Mouse (Mus musculus): ENCODE measurements around the gene 1700013G24Rik. TPM values are rescaled to one million over a fixed set of nuclear protein-coding genes. Genes with fewer than 3 reads are reported as not detected.
A peak's percentile ranks its signal among the peaks of the same experiment; 100 is the strongest.
"Not testable (repeated sequence)": the region's sequence is repeated elsewhere in the genome, so short reads cannot be mapped to it uniquely, and the experiment has no call there.

Gene 1700013G24Rik
- 0.23 and 0.40 TPM in 2 replicates for polyA plus RNA-seq (2015; fragmentation: Nextera tagmentation; extraction: Ambion mirVana)

GRCm38 (mm10) chr4:137453234-137453767 lies at the start of gene 1700013G24Rik:
Gene 1700013G24Rik (plus strand): TSS chr4:137453284.
- no peak within 1 kb of the TSS for H3K9ac ChIP-seq
- H3K27me3 ChIP-seq = no peaks in the 10 kb centered on the region
- 79% methylated on average over 8 of the region's 8 CpGs for WGBS
- H3K9me3 ChIP-seq = no peaks in the 10 kb centered on the region
- H3K27ac ChIP-seq = peak within 1 kb of the TSS; percentile 51; the same call in 1 of the 2 replicates
- H3K4me3 ChIP-seq = no peak within 1 kb of the TSS
- H3K4me2 ChIP-seq = no peak within 1 kb of the TSS
- peaks cover 14% of the 10 kb centered on the region for H3K4me1 ChIP-seq
- no peak for ATAC-seq (ENCODE audit: insufficient number of reproducible peaks, low FRiP score, low TSS enrichment, low read depth)
- H3K36me3 ChIP-seq = no peaks in the 10 kb centered on the region

GRCm38 (mm10) chr4:137405571-137405970 lies 47.5 kb upstream of the 1700013G24Rik start:
- Histone ChIP-seq H3K4me1 (no peaks in the 10 kb centered on the region), H3K9me3 (no peaks in the 10 kb centered on the region), H3K4me2 (no peak overlapping the region), H3K4me3 (no peak overlapping the region), H3K27me3 (no peaks in the 10 kb centered on the region), H3K27ac (no peak overlapping the region), H3K9ac (no peak overlapping the region), H3K36me3 (no peaks in the 10 kb centered on the region)
- ATAC-seq (ENCODE audit: insufficient number of reproducible peaks, low FRiP score, low TSS enrichment, low read depth) = no peak
- 85% methylated on average over 3 of the region's 3 CpGs for WGBS

GRCm38 (mm10) chr4:137409691-137410090 lies 43.4 kb upstream of the 1700013G24Rik start, which contains the start of gene Cela3a:
Gene Cela3a (minus strand): TSS chr4:137409791.
- Histone ChIP-seq H3K4me2 (no peak within 1 kb of the TSS), H3K4me1 (no peaks in the 10 kb centered on the region), H3K9ac (no peak within 1 kb of the TSS), H3K4me3 (no peak within 1 kb of the TSS), H3K27me3 (no peaks in the 10 kb centered on the region), H3K27ac (no peak within 1 kb of the TSS), H3K36me3 (no peaks in the 10 kb centered on the region), H3K9me3 (no peaks in the 10 kb centered on the region)
- no peak for ATAC-seq (ENCODE audit: insufficient number of reproducible peaks, low FRiP score, low TSS enrichment, low read depth)
- 88% methylated on average over 5 of the region's 5 CpGs for WGBS

GRCm38 (mm10) chr4:137412185-137412709 lies 40.8 kb upstream of the 1700013G24Rik start:
- not testable (repeated sequence) for H3K36me3 ChIP-seq, H3K4me2 ChIP-seq, H3K27ac ChIP-seq, H3K4me3 ChIP-seq, H3K9me3 ChIP-seq, H3K4me1 ChIP-seq, H3K27me3 ChIP-seq, H3K9ac ChIP-seq
- WGBS = 79% methylated on average over 7 of the region's 7 CpGs
- ATAC-seq (ENCODE audit: insufficient number of reproducible peaks, low FRiP score, low TSS enrichment, low read depth) = peak; percentile 19; the same call in 1 of the 2 replicates

DNA sequence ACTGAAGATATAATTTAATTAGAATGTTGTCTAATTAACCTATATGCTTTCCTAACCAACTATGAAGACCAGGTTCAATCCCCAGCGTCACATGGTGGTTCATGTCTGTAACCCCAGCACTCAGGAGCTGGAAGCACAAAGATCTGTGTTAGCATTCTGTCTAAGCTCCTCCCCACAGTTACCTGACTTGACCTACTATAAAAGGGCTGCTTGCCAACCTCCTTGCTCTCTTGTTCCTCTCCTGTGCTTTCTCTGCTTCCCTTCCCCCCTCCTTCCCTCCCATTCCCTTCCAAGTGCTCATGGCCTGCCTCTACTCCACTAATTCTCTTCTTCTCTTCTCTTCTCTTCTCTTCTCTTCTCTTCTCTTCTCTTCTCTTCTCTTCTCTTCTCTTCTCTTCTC lies 38.1 kb upstream of the 1700013G24Rik start:
- ATAC-seq (ENCODE audit: insufficient number of reproducible peaks, low FRiP score, low TSS enrichment, low read depth) = no peak
- Histone ChIP-seq H3K4me2 (no peak overlapping the region), H3K27me3 (no peaks in the 10 kb centered on the region), H3K9ac (no peak overlapping the region), H3K4me3 (no peak overlapping the region), H3K36me3 (no peaks in the 10 kb centered on the region), H3K9me3 (no peaks in the 10 kb centered on the region), H3K4me1 (no peaks in the 10 kb centered on the region), H3K27ac (no peak overlapping the region)
- 62% methylated on average over 1 of the region's 1 CpGs for WGBS

- H3K36me3 ChIP-seq = no peaks in the 10 kb centered on the region
- no peaks in the 10 kb centered on the region for H3K9me3 ChIP-seq
- H3K27me3 ChIP-seq = no peaks in the 10 kb centered on the region
- no peak overlapping the region for H3K4me3 ChIP-seq
- WGBS = 75% methylated on average over 11 of the region's 11 CpGs
- no peak overlapping the region for H3K4me2 ChIP-seq
- no peaks in the 10 kb centered on the region for H3K4me1 ChIP-seq
- no peak overlapping the region for H3K27ac ChIP-seq
- no peak for ATAC-seq (ENCODE audit: insufficient number of reproducible peaks, low FRiP score, low TSS enrichment, low read depth)
- H3K9ac ChIP-seq = no peak overlapping the region
Measured at GRCm38 (mm10) chr4:137417712-137418564, 35.1 kb upstream of the 1700013G24Rik start.

GRCm38 (mm10) chr4:137430502-137430901 lies 22.6 kb upstream of the 1700013G24Rik start, which contains the start of gene Cela3b:
Gene Cela3b (minus strand): TSS chr4:137430540.
- Histone ChIP-seq H3K4me1 (no peaks in the 10 kb centered on the region), H3K36me3 (no peaks in the 10 kb centered on the region), H3K9ac (no peak within 1 kb of the TSS), H3K4me2 (no peak within 1 kb of the TSS), H3K9me3 (no peaks in the 10 kb centered on the region), H3K4me3 (no peak within 1 kb of the TSS), H3K27me3 (no peaks in the 10 kb centered on the region), H3K27ac (no peak within 1 kb of the TSS)
- 82% methylated on average over 4 of the region's 4 CpGs for WGBS
- ATAC-seq (ENCODE audit: insufficient number of reproducible peaks, low FRiP score, low TSS enrichment, low read depth) = no peak

DNA sequence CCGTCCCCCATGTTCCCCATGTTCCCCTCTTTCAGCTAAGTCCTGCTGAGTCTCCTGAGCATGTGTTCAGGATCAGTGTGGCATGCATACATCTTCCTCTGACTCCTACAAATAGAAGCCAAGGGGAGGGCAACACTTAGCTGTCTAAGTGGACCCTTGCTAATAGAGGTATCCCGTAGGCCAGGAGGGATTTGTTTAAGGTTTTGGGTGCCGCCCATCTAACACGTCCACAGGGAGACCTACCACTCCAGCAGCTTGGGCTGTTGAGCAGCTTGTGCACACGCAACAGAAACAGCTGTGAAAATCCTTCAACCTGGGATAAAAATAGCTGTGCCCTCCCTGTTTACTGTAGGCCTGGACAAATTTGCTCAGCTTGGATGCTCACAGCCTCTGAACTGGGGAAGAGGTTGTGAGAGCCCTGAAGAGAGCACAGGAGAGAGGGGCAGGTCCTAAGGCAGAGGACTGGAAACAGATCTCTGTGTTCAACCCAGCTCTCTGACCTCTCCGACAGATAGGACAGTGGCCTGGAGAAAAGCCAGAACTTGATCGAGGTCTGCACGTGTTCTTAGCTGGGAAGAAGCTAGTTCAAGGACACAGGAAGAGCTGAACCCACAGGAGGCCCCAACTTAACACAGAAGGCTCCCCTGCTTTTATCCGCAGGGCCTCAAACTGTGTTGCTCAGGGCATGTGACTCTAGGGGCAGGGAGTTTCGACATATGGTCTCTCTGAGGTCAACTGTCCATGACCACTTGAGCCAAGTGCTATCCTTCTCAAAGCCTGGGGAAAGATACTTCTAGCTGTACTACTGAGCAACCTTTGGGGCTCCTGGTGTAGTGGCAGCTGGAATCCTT lies 20.2 kb upstream of the 1700013G24Rik start:
- not testable (repeated sequence) for H3K4me1 ChIP-seq, H3K4me2 ChIP-seq, H3K27me3 ChIP-seq, H3K27ac ChIP-seq, H3K4me3 ChIP-seq, H3K36me3 ChIP-seq, H3K9me3 ChIP-seq, H3K9ac ChIP-seq
- 0 out of 2 replicates have a peak, but pooled peaks have one; percentile 26 for ATAC-seq (ENCODE audit: insufficient number of reproducible peaks, low FRiP score, low TSS enrichment, low read depth)
- 66% methylated on average over 10 of the region's 10 CpGs for WGBS

DNA sequence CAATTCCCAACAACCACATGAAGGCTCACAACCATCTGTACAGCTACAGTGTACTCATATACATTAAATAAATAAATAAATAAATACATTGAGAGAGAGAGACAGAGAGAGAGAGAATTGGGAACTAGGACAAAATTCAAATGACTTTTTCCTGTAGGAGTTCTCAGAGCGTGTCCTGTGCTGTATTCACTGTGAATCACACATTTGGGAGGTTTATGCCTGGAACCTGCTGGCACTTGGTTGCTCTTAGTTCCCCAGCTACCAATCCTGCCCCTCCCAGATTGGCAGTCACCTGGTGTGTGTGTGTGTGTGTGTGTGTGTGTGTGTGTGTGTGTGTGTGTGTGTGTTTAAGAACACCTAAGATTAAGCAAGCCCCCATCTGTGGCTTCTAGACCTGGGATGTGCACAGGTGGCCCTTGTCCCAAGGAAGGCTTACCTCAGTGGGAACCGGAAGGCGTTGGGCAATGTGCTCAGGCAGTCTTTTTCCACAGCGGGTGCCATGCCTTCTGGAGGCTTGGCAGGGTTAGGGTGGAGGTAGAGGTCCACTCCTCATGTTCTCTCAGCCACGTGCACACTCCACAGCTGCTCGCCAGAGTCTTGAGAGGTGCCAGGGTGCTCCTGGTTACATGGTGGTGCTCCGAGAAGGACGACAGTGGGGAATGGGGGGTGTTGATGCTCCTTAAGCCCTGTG lies 16.0 kb upstream of the 1700013G24Rik start:
- Histone ChIP-seq H3K4me3 (no peak overlapping the region), H3K27ac (no peak overlapping the region), H3K4me1 (no peaks in the 10 kb centered on the region), H3K4me2 (no peak overlapping the region), H3K27me3 (no peaks in the 10 kb centered on the region), H3K9me3 (no peaks in the 10 kb centered on the region), H3K36me3 (no peaks in the 10 kb centered on the region), H3K9ac (no peak overlapping the region)
- WGBS = 84% methylated on average over 8 of the region's 8 CpGs
- ATAC-seq (ENCODE audit: insufficient number of reproducible peaks, low FRiP score, low TSS enrichment, low read depth) = no peak

DNA sequence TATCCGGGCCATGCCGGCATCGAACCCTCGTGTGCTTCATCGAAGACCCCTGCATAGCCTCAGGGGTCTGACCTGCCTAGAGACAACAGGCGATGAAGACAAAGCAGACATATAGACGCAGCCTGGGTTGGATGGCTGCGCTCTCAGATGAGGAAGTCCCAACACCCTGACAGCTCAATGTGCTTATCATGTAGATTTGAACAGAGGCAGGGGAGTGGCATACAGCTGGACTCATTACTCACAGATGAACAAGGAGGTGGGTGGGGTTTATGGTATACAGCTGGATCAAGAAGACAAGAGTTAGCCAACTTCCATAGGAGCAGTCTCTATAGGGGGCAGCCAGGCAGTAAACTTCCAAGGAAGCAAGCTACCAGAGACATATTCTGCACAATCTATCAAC lies 14.2 kb upstream of the 1700013G24Rik start:
- Histone ChIP-seq H3K9me3 (no peaks in the 10 kb centered on the region), H3K4me3 (no peak overlapping the region), H3K27ac (no peak overlapping the region), H3K27me3 (no peaks in the 10 kb centered on the region), H3K4me2 (no peak overlapping the region), H3K9ac (no peak overlapping the region), H3K36me3 (no peaks in the 10 kb centered on the region), H3K4me1 (0 out of 2 replicates have a peak, but pooled peaks cover 2% of the 10 kb centered on the region)
- no peak for ATAC-seq (ENCODE audit: insufficient number of reproducible peaks, low FRiP score, low TSS enrichment, low read depth)
- WGBS = 89% methylated on average over 8 of the region's 8 CpGs

GRCm38 (mm10) chr4:137441332-137441731 lies 11.8 kb upstream of the 1700013G24Rik start:
- no peak overlapping the region for H3K4me2 ChIP-seq
- no peaks in the 10 kb centered on the region for H3K36me3 ChIP-seq
- H3K4me1 ChIP-seq = 0 out of 2 replicates have a peak, but pooled peaks cover 4% of the 10 kb centered on the region
- no peak overlapping the region for H3K9ac ChIP-seq
- H3K27me3 ChIP-seq = no peaks in the 10 kb centered on the region
- WGBS = 83% methylated on average over 4 of the region's 4 CpGs
- no peak for ATAC-seq (ENCODE audit: insufficient number of reproducible peaks, low FRiP score, low TSS enrichment, low read depth)
- H3K4me3 ChIP-seq = no peak overlapping the region
- H3K27ac ChIP-seq = no peak overlapping the region
- no peaks in the 10 kb centered on the region for H3K9me3 ChIP-seq

All from limb, embryonic 15.5 days (tissue).